22 mouse cellular contexts compared by ENCODE assay signal in the genomic region with DNA sequence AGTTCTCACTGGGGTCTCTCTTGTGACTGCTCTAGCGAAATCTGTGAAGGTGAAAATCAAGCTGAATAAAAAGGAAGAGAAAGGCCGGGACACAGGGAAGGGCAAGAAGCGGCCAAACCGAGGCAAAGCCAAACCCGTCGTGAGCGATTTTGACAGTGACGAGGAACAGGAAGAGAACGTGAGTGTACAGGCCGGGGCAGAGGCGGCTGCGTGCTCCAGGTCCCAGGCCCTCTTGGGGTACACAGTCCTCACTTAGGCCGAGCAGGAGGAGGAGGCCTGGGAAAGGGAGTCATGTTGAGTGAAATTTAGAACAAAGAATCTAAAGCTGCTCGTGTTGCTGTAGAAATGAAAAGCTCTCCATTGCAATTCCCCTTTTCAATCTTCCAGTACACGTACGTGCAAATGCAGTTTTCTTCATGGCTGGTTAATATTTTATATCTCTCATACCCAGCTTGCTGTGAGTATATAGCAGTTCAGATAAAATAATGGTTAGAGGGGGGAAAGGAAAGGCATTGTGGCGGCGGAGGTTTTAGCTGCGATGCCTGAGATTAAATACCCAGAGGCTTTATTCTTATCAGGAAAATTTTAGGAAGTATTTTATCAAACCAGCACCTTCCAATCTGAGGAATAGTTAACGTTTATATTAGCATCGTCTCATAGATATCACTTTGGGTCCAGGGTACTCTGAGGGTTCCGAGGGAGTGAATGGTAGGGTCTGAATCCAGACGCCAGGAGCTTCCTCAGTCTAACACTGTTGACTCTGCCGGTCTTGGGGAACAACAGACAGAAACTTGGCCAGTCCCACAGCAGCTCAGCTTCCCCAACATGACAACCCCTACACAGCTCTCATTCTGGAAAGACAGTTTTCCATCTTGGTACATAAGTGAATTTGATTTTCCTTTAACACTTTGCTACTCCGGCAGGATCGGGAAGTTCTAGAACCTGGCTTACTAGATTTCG.
DNase-seq lines count a peak whose midpoint lies in the region; ATAC-seq lines count a peak whose summit lies in the region.
"Had no signal": no experiment of that assay in that cellular context is flagged by ENCODE, and none has a peak within 500 bp of the region (broad histone marks: within the 10 kb centered on the region; RNA-seq: fewer than 3 reads in every experiment).

No protein-coding gene starts in this region.

- H3K4me3 ChIP-seq in midbrain, embryonic 10.5 days: no peak overlapping the region
- H3K4me3 ChIP-seq in midbrain, embryonic 11.5 days (ENCODE audit: low read depth, low read length): no peak overlapping the region
- no peak overlapping the region for H3K4me3 ChIP-seq in midbrain, embryonic 15.5 days
- H3K4me3 ChIP-seq: forebrain, embryonic 13.5 days; limb, embryonic 13.5 days; lung, embryonic 15.5 days; megakaryocyte, embryonic 14.5 days had no signal

- DNase-seq in midbrain, embryonic 10.5 days (ENCODE audit: low spot score): no peak
- no peak for DNase-seq in midbrain, embryonic 11.5 days (ENCODE audit: low spot score, missing footprints)
- DNase-seq in cerebellum, adult 9-11 months: no peak
- no peak for DNase-seq in kidney, adult 11 months
- DNase-seq: adrenal gland, adult 8-10 months; B cell, adult 2 months; cerebellum, adult 2 months; cerebellum, postnatal 25 days; gastrocnemius, postnatal 14 days; heart, postnatal 10 days; kidney, adult 18-20 months; kidney, postnatal 36 days; lung, postnatal 36 days; thymus, postnatal 4 days had no signal

- peaks cover 58% of the 10 kb centered on the region for H3K36me3 ChIP-seq in midbrain, embryonic 10.5 days
- H3K36me3 ChIP-seq in midbrain, embryonic 11.5 days (ENCODE audit: control insufficient read depth, insufficient read depth, low read length): no peaks in the 10 kb centered on the region
- H3K36me3 ChIP-seq in midbrain, embryonic 15.5 days (replicated peaks): peaks cover 18% of the 10 kb centered on the region

- H3K27me3 ChIP-seq in midbrain, embryonic 10.5 days (ENCODE audit: low read depth, poor library complexity, severe bottlenecking): no peaks in the 10 kb centered on the region
- no peaks in the 10 kb centered on the region for H3K27me3 ChIP-seq in midbrain, embryonic 11.5 days (ENCODE audit: control insufficient read depth, insufficient read depth, low read length)
- H3K27me3 ChIP-seq in midbrain, embryonic 15.5 days (replicated peaks): no peaks in the 10 kb centered on the region
- H3K27me3 ChIP-seq: forebrain, embryonic 13.5 days; limb, embryonic 13.5 days; lung, embryonic 15.5 days; megakaryocyte, embryonic 14.5 days had no signal

- ATAC-seq in midbrain, embryonic 11.5 days (ENCODE audit: low FRiP score): no peak
- ATAC-seq in megakaryocyte progenitor cell, adult 5-6 weeks (replicated peaks; ENCODE audit: poor library complexity): peak; percentile 55
- no peak for ATAC-seq in midbrain, embryonic 15.5 days (replicated peaks)
- ATAC-seq: forebrain, embryonic 13.5 days had no signal

- no peak overlapping the region for H3K9ac ChIP-seq in midbrain, embryonic 11.5 days (ENCODE audit: low read length)
- H3K9ac ChIP-seq in midbrain, embryonic 15.5 days: no peak overlapping the region
- H3K9ac ChIP-seq: forebrain, embryonic 13.5 days; limb, embryonic 13.5 days; lung, embryonic 15.5 days had no signal

- no peaks in the 10 kb centered on the region for H3K4me1 ChIP-seq in midbrain, embryonic 10.5 days
- H3K4me1 ChIP-seq in midbrain, embryonic 11.5 days (ENCODE audit: control insufficient read depth, insufficient read depth, low read length): no peaks in the 10 kb centered on the region
- peaks cover 6% of the 10 kb centered on the region for H3K4me1 ChIP-seq in midbrain, embryonic 15.5 days
- H3K4me1 ChIP-seq: limb, embryonic 13.5 days; lung, embryonic 15.5 days had no signal

- 92% methylated on average over 27 of the region's 27 CpGs for whole genome bisulfite sequencing in midbrain, embryonic 10.5 days
- 93% methylated on average over 27 of the region's 27 CpGs for WGBS in midbrain, embryonic 11.5 days
- WGBS in midbrain, embryonic 15.5 days: 77% methylated on average over 27 of the region's 27 CpGs

- no peaks in the 10 kb centered on the region for H3K9me3 ChIP-seq in midbrain, embryonic 10.5 days (replicated peaks)
- H3K9me3 ChIP-seq in midbrain, embryonic 11.5 days (ENCODE audit: control insufficient read depth, low read length): no peaks in the 10 kb centered on the region
- no peaks in the 10 kb centered on the region for H3K9me3 ChIP-seq in midbrain, embryonic 15.5 days
- H3K9me3 ChIP-seq: forebrain, embryonic 13.5 days; limb, embryonic 13.5 days; lung, embryonic 15.5 days; megakaryocyte, embryonic 14.5 days had no signal

- H3K27ac ChIP-seq in midbrain, embryonic 10.5 days (replicated peaks): peak overlapping the region; percentile 33; the same call in 1 of the 2 replicates
- H3K27ac ChIP-seq in midbrain, embryonic 11.5 days (ENCODE audit: low read depth, low read length): no peak overlapping the region
- H3K27ac ChIP-seq in midbrain, embryonic 15.5 days: peak overlapping the region; percentile 77
- H3K27ac ChIP-seq: forebrain, embryonic 13.5 days; limb, embryonic 13.5 days; lung, embryonic 15.5 days had no signal

- no peak overlapping the region for H3K4me2 ChIP-seq in midbrain, embryonic 11.5 days
- H3K4me2 ChIP-seq in midbrain, embryonic 15.5 days: no peak overlapping the region
- H3K4me2 ChIP-seq: forebrain, embryonic 13.5 days; heart, embryonic 11.5 days; limb, embryonic 13.5 days; liver, embryonic 11.5 days; lung, embryonic 15.5 days had no signal
